Mouse (Mus musculus) testis, adult 2 months (tissue): Measurements from ENCODE around the gene Mpped2. TPM values are rescaled to one million over a fixed set of nuclear protein-coding genes. Genes with fewer than 3 reads are reported as not detected.

ENCODE experiments used
- H3K27ac ChIP-seq: fragments of 200-500 bp; 2 replicates; pipeline ENCODE4 v1.5.1; 2012; ENCODE audit warnings: low read depth, low read length; ENCODE audit not compliant: control insufficient read depth, insufficient read depth
- H3K27me3 ChIP-seq: fragments of 200-500 bp; 2 replicates; pipeline ENCODE4 v1.6.1; 2012; ENCODE audit warnings: mild to moderate bottlenecking, low read length, moderate library complexity; ENCODE audit not compliant: control insufficient read depth, insufficient read depth
- H3K36me3 ChIP-seq: fragments of 200-500 bp; 2 replicates; pipeline ENCODE4 v1.6.1; 2012; ENCODE audit warnings: mild to moderate bottlenecking, low read length; ENCODE audit not compliant: control insufficient read depth, insufficient read depth
- H3K4me1 ChIP-seq: fragments of 200-500 bp; 2 replicates; pipeline ENCODE4 v1.6.1; 2012; ENCODE audit warnings: low read length; ENCODE audit not compliant: control insufficient read depth, insufficient read depth
- H3K4me3 ChIP-seq: fragments of 200-500 bp; 2 replicates; pipeline ENCODE4 v1.5.1; 2012; ENCODE audit warnings: low read depth, mild to moderate bottlenecking, low read length, moderate library complexity, mixed read lengths; ENCODE audit not compliant: control insufficient read depth
- CTCF ChIP-seq: fragments of 200-500 bp; IDR thresholded peaks from 2 replicates; pipeline ENCODE4 v1.5.1; 2012; ENCODE audit warnings: low read depth, mild to moderate bottlenecking, inconsistent platforms, low read length, moderate library complexity; ENCODE audit not compliant: control insufficient read depth, insufficient read depth, insufficient replicate concordance
- POLR2A ChIP-seq: fragments of 200-500 bp; IDR thresholded peaks from 2 replicates; pipeline ENCODE4 v1.6.1; 2012; ENCODE audit warnings: low read depth, mild to moderate bottlenecking, inconsistent platforms, low read length, moderate library complexity; ENCODE audit not compliant: control insufficient read depth
- polyA plus RNA-seq: library from polyadenylated mRNA; depleted of rRNA; stranded (reverse); fragments of >200 nt; gene quantifications from 2 replicates; pipeline ENCODE4 v1.2.3, GENCODE M21; 2012

Gene Mpped2
- polyA plus RNA-seq, 1 experiment: 0.88 TPM

GRCm38 (mm10) chr2:106707136-106707535 is 14.1 kb downstream of the Mpped2 start:
- Histone ChIP-seq H3K36me3 (no peaks in the 10 kb centered on the region), H3K4me3 (no peak overlapping the region), H3K27me3 (no peaks in the 10 kb centered on the region), H3K27ac (no peak overlapping the region), H3K4me1 (no peaks in the 10 kb centered on the region)
- no peak for TF ChIP-seq POLR2A
- TF ChIP-seq CTCF: no peak

- Histone ChIP-seq H3K36me3 (no peaks in the 10 kb centered on the region), H3K27me3 (no peaks in the 10 kb centered on the region), H3K4me3 (no peak overlapping the region), H3K27ac (no peak overlapping the region), H3K4me1 (no peaks in the 10 kb centered on the region)
- TF ChIP-seq POLR2A (no peak), CTCF (no peak)
These were observed 17.9 kb downstream of the Mpped2 start for GRCm38 (mm10) chr2:106710862-106711477.

GRCm38 (mm10) chr2:106711506-106711905 is 18.4 kb downstream of the Mpped2 start:
- no peak overlapping the region for H3K4me3 ChIP-seq

GRCm38 (mm10) chr2:106713151-106713550 is 20.1 kb downstream of the Mpped2 start:
- Histone ChIP-seq H3K27ac (no peak overlapping the region), H3K4me1 (no peaks in the 10 kb centered on the region), H3K36me3 (no peaks in the 10 kb centered on the region), H3K4me3 (no peak overlapping the region), H3K27me3 (no peaks in the 10 kb centered on the region)
- no peak for TF ChIP-seq POLR2A
- no peak for TF ChIP-seq CTCF

More at GRCm38 (mm10) chr2:106711506-106711905, 18.4 kb downstream of the Mpped2 start:
- Histone ChIP-seq H3K4me1 (no peaks in the 10 kb centered on the region), H3K27ac (no peak overlapping the region), H3K27me3 (no peaks in the 10 kb centered on the region), H3K36me3 (no peaks in the 10 kb centered on the region)
- TF ChIP-seq CTCF (no peak), POLR2A (no peak)

GRCm38 (mm10) chr2:106715674-106716364 is 22.8 kb downstream of the Mpped2 start:
- Histone ChIP-seq H3K4me1 (no peaks in the 10 kb centered on the region), H3K27ac (no peak overlapping the region), H3K4me3 (no peak overlapping the region), H3K36me3 (no peaks in the 10 kb centered on the region), H3K27me3 (no peaks in the 10 kb centered on the region)
- TF ChIP-seq CTCF: no peak
- no peak for TF ChIP-seq POLR2A

- Histone ChIP-seq H3K27me3 (no peaks in the 10 kb centered on the region), H3K4me3 (no peak overlapping the region), H3K4me1 (no peaks in the 10 kb centered on the region), H3K27ac (no peak overlapping the region), H3K36me3 (no peaks in the 10 kb centered on the region)
- TF ChIP-seq POLR2A (no peak), CTCF (no peak)
These were observed 23.3 kb downstream of the Mpped2 start for GRCm38 (mm10) chr2:106716365-106716717.

- Histone ChIP-seq H3K36me3 (no peaks in the 10 kb centered on the region), H3K4me1 (no peaks in the 10 kb centered on the region), H3K27me3 (no peaks in the 10 kb centered on the region), H3K27ac (no peak overlapping the region), H3K4me3 (no peak overlapping the region)
- TF ChIP-seq CTCF: no peak
- TF ChIP-seq POLR2A: no peak
These were observed 25.8 kb downstream of the Mpped2 start for GRCm38 (mm10) chr2:106718888-106719287.

GRCm38 (mm10) chr2:106719434-106719833 is 26.4 kb downstream of the Mpped2 start:
- H3K27me3 ChIP-seq: no peaks in the 10 kb centered on the region
- no peaks in the 10 kb centered on the region for H3K4me1 ChIP-seq
- H3K4me3 ChIP-seq: no peak overlapping the region

More at GRCm38 (mm10) chr2:106719434-106719833, 26.4 kb downstream of the Mpped2 start:
- Histone ChIP-seq H3K36me3 (no peaks in the 10 kb centered on the region), H3K27ac (no peak overlapping the region)
- TF ChIP-seq POLR2A: no peak
- no peak for TF ChIP-seq CTCF
